Mouse (Mus musculus) embryonic stem cell, embryonic (primary cell): ENCODE data around the gene Srms.

Experiments used
- CTCF ChIA-PET, 4 experiments: fragments of 300-600 bp in 2 of 4; fragments of 350-600 bp in 2 of 4; sonication (Branson Sonifier 250); formaldehyde crosslinking; loops; one replicate each; lab custom pipeline; 2022; ENCODE audit warnings: inconsistent platforms in 2 of 4; lab: Charles Lee
- POLR2A ChIA-PET, 4 experiments: fragments of 300-600 bp in 2 of 4; fragments of 350-600 bp in 2 of 4; sonication (Branson Sonifier 250); formaldehyde crosslinking; loops; one replicate each; lab custom pipeline; 2022; ENCODE audit warnings: antibody characterized with exemption in 4 of 4, inconsistent platforms in 1 of 4; lab: Charles Lee

The Srms gene

DNA sequence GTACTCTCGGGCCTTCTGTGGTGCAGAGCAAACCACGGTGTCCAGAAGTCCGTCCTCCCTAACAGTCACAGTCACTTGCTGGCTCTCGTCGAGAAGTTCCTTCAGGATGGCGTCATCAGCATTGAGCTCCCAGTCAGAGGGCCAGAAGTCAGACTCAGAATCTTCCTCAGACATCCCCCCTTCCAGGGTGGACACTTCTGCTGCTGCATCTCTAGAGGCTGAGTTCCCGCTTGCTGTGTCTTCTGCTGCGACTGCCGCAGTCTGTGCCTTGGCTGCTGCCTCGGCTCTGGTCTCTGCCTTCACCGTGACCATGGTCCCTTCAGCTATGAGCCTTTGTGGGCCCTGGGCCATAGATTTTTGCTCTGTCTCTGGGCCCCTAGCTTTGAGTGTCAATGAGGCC lies 21.7 kb upstream of the Srms start:
- POLR2A ChIA-PET = interaction anchor here in 3 of 4 experiments (0.6 to 9.4 kb wide), 15 partner anchors 9 to 479 kb away, joined by 3 to 42 read pairs (median 4); partner anchors contain the start of genes Fndc11 (in 3 of the 3), Ppdpf (in 2 of the 3), Kcnq2 (in 1 of the 3) and Rtel1 (in 1 of the 3)
- CTCF ChIA-PET = interaction anchor here in 2 of 4 experiments (0.9 to 1.3 kb wide), 3 partner anchors 15 to 48 kb away, joined by 4 to 5 read pairs (median 5); partner anchors contain the start of genes Fndc11 (in 1 of the 2) and Ppdpf (in 1 of the 2)

DNA sequence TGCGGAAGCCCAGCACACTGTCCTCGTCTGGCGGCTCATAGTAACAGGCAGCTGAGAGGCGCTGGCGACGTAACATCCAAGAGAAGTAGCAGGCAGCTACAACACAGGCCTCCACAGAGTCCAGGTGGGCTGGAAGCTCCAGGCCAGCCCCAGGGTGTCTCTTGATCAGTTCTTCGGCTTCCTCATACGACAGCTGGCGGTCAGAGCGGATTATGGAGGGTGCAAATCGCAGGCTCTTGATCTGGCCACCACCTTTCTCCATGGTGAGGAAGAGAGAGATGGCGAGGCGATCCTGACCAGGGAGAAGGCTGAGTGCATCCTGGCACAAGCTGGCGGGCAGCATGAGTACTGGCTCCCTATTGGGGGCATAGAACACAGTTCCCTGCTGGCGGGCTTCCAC lies 20.5 kb upstream of the Srms start:
- POLR2A ChIA-PET = interaction anchor here in 2 of 4 experiments (0.8 to 9.4 kb wide), 12 partner anchors 8 to 118 kb away, joined by 3 to 42 read pairs (median 6); partner anchors contain the start of genes Fndc11 (in 2 of the 2), Ppdpf (in 2 of the 2) and Helz2 (in 1 of the 2)

DNA sequence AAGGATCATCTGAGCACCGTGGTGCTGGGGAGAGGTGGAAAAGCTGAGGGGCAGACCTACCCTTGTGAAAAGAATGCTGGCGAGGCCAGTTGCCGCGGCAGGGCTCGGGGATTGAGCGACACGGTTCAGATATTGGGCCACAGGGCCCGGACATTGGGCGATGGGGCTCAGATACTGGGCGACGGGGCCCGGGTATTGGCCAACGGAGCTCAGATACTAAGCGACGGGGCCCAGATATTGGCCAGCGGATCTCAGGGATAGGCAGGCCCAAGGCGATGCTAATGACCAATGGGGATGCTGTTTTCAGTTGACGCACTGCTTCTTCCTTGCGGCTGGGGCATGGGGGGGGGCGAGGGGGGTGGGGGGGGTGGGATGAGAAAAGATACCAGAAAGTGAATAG lies 18.2 kb upstream of the Srms start:
- ChIA-PET CTCF (interaction anchor here (0.5 to 2.1 kb wide), 6 partner anchors 12 to 175 kb away, joined by 3 to 5 read pairs (median 4); partner anchors contain the start of gene Srms (in 1 of the 4)), POLR2A (interaction anchor here in 2 of 4 experiments (0.6 to 9.4 kb wide), 11 partner anchors 11 to 309 kb away, joined by 3 to 42 read pairs (median 4); partner anchors contain the start of genes Fndc11 (in 2 of the 2), Ppdpf (in 2 of the 2) and Tpd52l2 (in 1 of the 2))

More for the DNA sequence above, 20.5 kb upstream of the Srms start:
- CTCF ChIA-PET = interaction anchor here in 3 of 4 experiments (0.6 to 0.9 kb wide), 3 partner anchors 26 to 47 kb away, joined by 3 read pairs; partner anchors contain the start of gene Ppdpf (in 1 of the 3)

DNA sequence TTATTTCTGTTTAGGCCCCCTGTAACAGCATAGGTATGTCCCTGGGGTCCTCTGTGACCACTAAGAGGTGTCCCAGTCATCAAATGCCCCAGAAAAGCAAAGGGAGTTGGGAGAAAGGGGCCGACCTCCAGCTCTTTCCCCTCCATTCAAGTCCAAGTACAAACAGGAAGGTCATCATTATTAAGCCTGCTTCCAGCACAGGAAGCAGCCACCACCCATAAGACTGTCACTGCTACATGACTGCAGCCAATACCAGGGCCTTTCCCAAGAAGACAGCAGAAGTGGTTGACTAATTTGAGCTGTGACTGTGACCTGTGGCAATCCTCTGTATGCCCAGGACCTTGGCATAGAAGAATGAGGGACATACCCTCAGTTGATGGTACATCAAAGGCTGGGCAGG lies 15.3 kb upstream of the Srms start:
- ChIA-PET POLR2A (interaction anchor here in 2 of 4 experiments (1.0 to 9.4 kb wide), 2 partner anchors 9 to 56 kb away, joined by 3 to 42 read pairs; partner anchors contain the start of gene Fndc11 (in 1 of the 2)), CTCF (interaction anchor here in 1 of 4 experiments (1.8 kb wide), 1 partner anchor 9 kb away, joined by 5 read pairs; the partner anchor contains the start of gene Fndc11)

DNA sequence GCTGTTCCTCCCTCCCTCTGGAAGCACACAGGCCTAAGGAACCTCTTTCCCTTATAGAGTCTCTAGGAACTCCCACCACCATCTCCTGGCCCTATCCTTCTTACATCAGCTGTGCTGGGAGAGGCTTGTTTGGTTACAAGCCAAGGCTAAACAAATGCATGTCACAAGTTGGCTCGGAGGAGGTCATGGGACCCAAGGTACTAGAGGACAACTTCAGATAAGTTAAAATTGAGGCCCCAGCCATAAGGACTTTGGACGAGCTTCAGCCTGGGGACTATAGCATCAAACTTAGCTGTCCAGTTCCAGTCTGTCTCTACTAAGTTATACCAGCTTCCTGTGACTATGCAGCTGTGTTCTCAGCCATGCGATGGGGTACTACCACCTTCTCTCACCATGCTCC lies 14.1 kb upstream of the Srms start:
- POLR2A ChIA-PET = interaction anchor here in 2 of 4 experiments (0.8 to 1.1 kb wide), 2 partner anchors 48 to 372 kb away, joined by 3 read pairs; partner anchors contain the start of gene Samd10 (in 1 of the 2)
- CTCF ChIA-PET = no interaction called here

DNA sequence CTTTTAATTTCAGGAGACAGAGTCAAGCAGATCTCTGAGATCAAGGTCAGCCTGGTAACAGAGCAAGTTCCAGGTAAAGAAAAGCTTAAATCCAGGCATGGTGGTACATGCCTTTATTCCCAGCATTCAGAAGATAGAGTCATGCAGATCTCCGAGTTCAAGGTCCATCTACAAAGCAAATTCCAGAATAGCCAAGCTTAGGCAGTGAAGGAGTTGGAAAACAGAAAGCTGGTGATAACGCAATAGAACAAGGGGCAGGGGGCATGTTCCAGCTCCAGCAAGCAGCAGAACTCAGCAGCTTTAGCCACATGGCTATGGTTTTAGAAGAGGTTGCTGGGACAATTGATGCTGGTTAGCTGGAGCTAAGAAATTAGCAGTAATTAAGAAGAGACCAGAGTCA lies 12.0 kb upstream of the Srms start:
- CTCF ChIA-PET = interaction anchor here in 2 of 4 experiments (0.6 to 1.0 kb wide), 2 partner anchors 12 to 418 kb away, joined by 3 read pairs; partner anchors contain the start of gene Srms (in 1 of the 2)
- POLR2A ChIA-PET = interaction anchor here in 2 of 4 experiments (0.6 to 1.1 kb wide), 2 partner anchors 9 to 18 kb away, joined by 3 to 7 read pairs; no protein-coding TSS in a partner anchor

DNA sequence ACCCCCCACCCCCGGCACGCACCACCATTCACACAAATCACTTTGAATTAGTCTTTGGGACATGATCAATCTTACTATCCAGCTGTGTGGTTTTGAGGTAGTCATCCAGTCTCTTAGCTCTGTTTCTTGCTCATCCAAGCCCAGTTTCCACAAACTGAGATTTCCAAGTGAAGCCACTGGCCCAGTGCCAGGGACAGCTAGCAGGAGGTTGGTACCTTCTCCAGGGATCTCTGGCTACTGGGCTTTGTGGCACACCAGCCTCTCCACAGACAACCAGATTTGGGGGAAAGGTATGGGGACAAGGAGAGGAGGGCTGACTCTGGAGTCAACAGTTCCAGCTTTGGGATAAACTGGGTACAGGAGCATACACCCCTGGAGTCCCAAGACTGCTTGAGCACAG lies 7.4 kb upstream of the Srms start:
- POLR2A ChIA-PET = interaction anchor here in 3 of 4 experiments (0.6 to 5.2 kb wide), 26 partner anchors 9 to 381 kb away, joined by 3 to 42 read pairs (median 5); partner anchors contain the start of genes Ppdpf (in 3 of the 3), Dnajc5 (in 1 of the 3), Rtel1 (in 1 of the 3) and Srms (in 1 of the 3)
- CTCF ChIA-PET = interaction anchor here (0.6 to 2.1 kb wide), 12 partner anchors 8 to 486 kb away, joined by 3 to 17 read pairs (median 4); partner anchors contain the start of gene Ppdpf (in 3 of the 4)

DNA sequence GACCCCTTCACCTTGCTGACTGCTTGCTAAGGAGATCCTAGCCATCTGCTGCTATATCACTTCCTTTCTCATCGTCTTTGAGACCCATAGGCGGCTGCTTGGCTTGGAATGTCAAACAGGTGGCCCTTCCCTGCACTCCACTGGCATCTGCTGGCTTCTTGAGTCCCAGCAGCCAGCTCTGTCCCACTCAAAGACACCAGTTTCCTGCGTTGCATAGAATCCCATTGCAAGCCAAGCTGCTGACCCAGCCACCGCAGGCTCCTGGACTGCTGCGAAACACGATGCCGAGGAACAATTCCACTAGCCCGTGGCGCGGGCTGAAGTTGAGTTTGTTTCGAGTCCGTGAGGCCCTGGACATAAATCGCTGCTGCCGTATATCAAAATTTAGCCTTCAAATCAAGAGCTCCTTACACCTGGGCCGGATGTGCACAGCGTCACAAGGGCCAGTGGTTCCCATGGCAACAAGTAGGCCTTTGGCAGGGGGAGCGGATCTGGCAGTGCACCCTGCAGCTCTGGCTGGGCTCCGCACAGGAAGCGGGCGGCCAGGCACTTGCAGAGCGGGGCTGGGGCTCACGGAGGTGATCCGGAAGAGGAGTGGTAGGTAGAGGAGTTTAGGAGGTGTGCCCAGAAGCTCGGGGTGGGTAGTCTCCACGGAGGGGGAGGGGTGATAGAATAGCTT lies 6.7 kb upstream of the Srms start, which contains the start of gene Fndc11:
TSS of gene Fndc11 (plus strand) at position 476 of the 679 bp plus-strand sequence.
- CTCF ChIA-PET = interaction anchor here (0.6 to 2.1 kb wide), 14 partner anchors 9 to 487 kb away, joined by 3 to 17 read pairs (median 4); partner anchors contain the start of gene Ppdpf (in 3 of the 4)
- POLR2A ChIA-PET = interaction anchor here in 3 of 4 experiments (0.6 to 5.2 kb wide), 29 partner anchors 8 to 381 kb away, joined by 3 to 42 read pairs (median 4); partner anchors contain the start of genes Ppdpf (in 3 of the 3), Dnajc5 (in 1 of the 3), Rtel1 (in 1 of the 3) and Srms (in 1 of the 3)

DNA sequence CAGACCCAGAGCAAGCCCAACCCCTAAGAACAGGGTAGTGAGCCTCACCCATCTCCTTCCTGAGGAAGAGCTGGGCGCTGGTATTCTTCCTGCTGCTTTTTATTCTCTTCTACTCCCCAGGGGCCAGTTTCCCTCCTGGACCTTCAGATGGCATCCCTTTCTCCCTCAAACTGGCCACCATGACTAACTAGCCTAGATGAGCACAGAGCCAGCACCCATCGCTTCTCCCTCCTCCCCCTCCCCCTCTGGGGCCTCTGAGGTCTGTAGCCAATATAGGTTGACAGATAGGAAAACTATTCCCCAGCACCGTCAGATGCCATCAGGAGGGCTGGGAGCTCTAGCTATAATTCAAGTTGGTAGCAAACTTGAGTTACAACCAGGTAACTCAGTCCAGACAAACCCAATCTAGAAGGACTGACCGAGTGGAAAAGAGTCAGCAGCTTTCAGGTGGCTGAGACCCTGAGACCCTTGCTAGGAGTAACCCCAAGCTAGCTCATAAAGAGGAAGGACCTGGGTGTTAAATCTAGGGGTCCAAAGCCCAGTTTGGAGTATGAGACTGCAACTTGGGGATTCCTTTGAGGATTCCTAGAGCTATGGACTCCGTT lies 6.0 kb upstream of the Srms start:
- POLR2A ChIA-PET = interaction anchor here (0.7 to 5.2 kb wide), 20 partner anchors 7 to 382 kb away, joined by 3 to 42 read pairs (median 6); partner anchors contain the start of genes Ppdpf (in 3 of the 4), Dnajc5 (in 1 of the 4), Rtel1 (in 1 of the 4) and Srms (in 1 of the 4)
- CTCF ChIA-PET = interaction anchor here in 3 of 4 experiments (0.6 to 2.1 kb wide), 7 partner anchors 10 to 353 kb away, joined by 3 to 17 read pairs (median 3); partner anchors contain the start of gene Ppdpf (in 2 of the 3)

DNA sequence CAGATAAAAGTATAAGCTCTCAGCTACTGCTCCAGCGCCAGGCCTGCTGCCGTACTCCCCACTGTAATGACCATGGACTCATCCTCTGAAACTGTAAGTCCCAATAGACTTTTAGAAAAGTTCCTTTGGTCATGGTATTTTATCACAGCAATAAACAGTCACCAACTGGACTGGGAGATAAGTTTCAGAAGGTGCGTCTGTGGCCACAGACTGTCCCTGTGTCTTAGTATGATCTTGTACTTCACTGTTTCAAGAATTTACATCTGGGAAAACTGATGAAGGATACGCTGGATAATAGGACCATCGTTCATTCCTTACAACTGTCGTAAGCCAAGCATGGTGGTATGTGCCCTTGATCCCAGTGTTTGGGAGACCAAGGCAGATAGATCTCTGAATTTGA lies 3.1 kb upstream of the Srms start:
- POLR2A ChIA-PET = no interaction called here
- CTCF ChIA-PET = no interaction called here

DNA sequence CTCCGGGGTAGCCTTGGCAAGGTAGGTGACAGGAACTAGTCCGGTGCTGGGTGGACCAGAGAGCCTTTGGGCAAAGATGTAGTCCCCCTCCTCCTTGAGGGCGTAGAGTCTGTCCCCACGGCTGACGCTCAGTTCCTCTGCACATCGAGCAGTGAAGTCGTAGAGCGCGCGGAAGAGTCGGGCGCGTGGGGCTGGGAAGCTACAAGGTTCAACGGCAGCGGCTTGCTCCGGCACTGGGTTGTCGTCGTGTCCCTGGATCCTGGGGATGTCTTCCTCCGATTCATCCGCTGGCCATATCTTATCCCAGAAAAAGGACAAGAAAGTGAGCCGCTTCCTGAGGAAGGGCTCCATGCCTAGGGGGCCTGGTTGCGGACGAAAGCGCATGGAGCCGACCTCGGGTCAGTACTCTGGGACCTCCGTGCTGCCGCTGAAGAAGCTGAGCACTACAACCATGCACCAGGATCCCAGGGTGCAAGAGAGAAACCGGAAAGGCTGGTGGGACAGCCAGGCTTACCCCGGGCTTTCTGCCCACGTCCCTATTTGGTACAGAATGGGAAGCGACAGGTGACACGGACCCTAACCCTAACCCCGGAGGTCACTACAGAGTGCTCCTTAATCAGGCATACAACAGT lies 480 bp downstream of the Srms start:
- ChIA-PET CTCF (interaction anchor here (0.8 to 1.5 kb wide), 8 partner anchors 13 to 95 kb away, joined by 3 to 5 read pairs (median 3); partner anchors contain the start of gene Ppdpf (in 2 of the 4)), POLR2A (interaction anchor here in 3 of 4 experiments (0.7 to 5.0 kb wide), 11 partner anchors 9 to 107 kb away, joined by 3 to 34 read pairs (median 5); partner anchors contain the start of genes Ppdpf (in 2 of the 3), Fndc11 (in 1 of the 3), Ptk6 (in 1 of the 3) and Rtel1 (in 1 of the 3))

DNA sequence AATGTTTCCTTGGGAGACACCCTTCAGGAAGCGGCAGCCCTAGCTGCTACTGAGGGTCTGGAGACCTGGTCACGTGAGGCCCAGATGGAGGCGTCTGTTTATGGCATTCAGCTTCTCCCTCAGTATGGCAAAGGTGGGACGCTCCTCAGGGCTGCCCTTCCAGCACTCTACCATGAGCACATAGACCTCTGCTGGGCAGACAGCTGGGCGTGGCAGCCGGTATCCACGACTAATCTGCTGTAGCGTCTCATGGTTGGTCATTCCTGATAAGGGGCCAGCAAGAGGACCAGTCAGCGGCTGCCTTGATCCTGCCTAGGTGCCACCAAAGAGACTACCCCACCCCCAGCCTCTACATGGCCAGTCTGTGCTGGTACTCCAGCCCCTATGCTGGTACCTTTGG lies 6.9 kb downstream of the Srms start:
- CTCF ChIA-PET = no interaction called here
- POLR2A ChIA-PET = interaction anchor here in 1 of 4 experiments (0.9 kb wide), 1 partner anchor 27 kb away, joined by 3 read pairs; no protein-coding TSS in a partner anchor

DNA sequence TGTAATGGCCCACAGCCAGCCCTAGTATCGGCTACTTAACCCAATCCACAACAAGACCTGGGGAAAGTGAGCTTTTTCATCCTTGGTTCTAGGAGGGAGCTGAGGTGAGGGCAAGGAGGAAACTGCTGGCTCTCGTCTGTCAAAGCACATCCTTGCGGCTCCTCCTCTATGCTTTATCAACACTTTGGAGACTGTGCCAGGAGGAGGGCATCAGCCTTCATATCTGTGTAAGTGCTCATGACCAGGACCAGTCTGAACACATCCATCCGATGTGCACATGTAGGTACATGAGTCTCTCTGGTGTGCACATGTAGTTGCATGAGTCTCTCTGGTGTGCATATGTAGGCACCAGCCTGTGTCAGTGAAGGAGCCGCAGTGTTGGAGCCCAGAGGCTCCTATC lies 7.3 kb downstream of the Srms start:
- POLR2A ChIA-PET = interaction anchor here in 1 of 4 experiments (0.9 kb wide), 1 partner anchor 27 kb away, joined by 3 read pairs; no protein-coding TSS in a partner anchor
- CTCF ChIA-PET = no interaction called here

DNA sequence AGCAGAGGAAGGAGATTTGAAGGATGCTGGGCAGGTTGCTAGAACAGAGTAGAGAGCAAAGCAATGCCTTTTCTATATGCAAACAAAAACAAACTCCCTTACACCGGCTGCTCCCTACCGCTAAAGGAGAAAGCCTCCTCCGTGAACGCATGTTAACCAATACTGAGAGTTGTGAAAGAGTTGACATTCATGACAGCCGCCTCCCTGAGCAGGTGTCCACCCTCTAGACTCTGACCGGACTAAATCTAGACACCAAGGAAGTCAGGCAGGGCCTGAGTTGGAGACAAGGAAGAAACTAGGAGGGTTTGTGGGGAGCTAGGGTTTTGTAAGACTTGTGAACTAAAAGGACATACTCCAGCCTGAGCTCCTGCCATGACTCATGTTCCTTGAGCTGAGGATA lies 10.1 kb downstream of the Srms start:
- ChIA-PET CTCF (interaction anchor here in 1 of 4 experiments (0.6 kb wide), 2 partner anchors 39 to 47 kb away, joined by 3 to 4 read pairs; partner anchors contain the start of gene Helz2), POLR2A (interaction anchor here in 2 of 4 experiments (0.6 to 1.4 kb wide), 4 partner anchors 9 to 74 kb away, joined by 3 to 4 read pairs (median 3); partner anchors contain the start of gene Ppdpf (in 1 of the 2))

DNA sequence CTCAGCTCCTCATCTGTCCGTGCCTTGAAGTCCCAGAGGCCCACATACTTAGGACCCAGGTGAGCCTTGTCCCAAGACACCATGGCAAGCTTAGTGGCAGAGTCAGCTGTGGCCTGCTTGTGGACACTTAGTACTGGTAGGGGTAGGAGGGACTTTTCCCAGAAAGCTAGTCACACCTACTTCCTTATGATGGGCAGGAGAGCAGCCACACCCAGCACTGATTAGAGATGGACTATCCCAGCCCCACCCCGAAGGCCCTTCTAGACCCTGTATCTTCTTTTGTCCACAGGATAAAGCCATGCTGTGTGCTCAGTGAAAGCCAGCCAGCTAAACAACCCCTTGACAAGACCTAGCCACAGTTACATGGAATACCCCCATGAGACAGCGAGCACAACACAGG lies 10.6 kb downstream of the Srms start, which contains the start of gene Ptk6:
TSS of gene Ptk6 (minus strand) at position 368 of the 400 bp plus-strand sequence.
- ChIA-PET CTCF (interaction anchor here in 1 of 4 experiments (0.6 kb wide), 1 partner anchor 40 kb away, joined by 3 read pairs; the partner anchor contains the start of gene Helz2), POLR2A (interaction anchor here in 2 of 4 experiments (0.6 to 1.4 kb wide), 4 partner anchors 10 to 74 kb away, joined by 3 to 4 read pairs (median 3); partner anchors contain the start of gene Ppdpf (in 1 of the 2))

DNA sequence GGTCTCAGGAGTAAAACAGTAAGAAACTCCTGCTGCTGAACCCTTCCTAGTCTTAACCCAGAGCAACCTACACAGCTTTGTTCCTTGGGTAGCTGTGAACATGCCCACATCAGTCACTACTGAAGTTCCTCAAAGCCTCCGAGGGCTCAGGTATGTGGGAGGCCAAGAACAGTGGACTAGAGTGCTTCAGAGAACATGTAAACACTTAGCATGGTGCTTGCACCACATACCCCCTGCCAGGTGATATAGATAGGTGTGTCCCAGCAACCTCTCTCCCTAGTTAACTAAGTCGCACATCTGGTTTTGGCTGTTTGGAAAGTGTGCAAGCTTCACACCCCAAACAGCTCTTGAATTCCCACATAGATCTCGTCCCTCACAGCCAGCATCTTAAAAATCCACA lies 11.4 kb downstream of the Srms start:
- ChIA-PET POLR2A (interaction anchor here in 2 of 4 experiments (0.6 to 1.1 kb wide), 2 partner anchors 15 to 252 kb away, joined by 3 to 4 read pairs; partner anchors contain the start of gene Ppdpf (in 1 of the 2)), CTCF (no interaction called here)
